Mouse (Mus musculus) myocyte (in vitro differentiated cells): ENCODE measurements at regions not wholly inside any gene's neighbourhood (a gene's known extent, or its start where the extent isn't known, plus 50 kb on each side); places are given as distances from the start of the nearest gene placed in this dataset.

Experiments
- H3K27me3 ChIP-seq: one replicate; pipeline ENCODE4 v1.6.1; 2011; ENCODE audit not compliant: control insufficient read depth, insufficient read depth, insufficient read length
- H3K36me3 ChIP-seq: one replicate; pipeline ENCODE4 v1.6.1; 2011; ENCODE audit not compliant: control insufficient read depth, insufficient read depth
- H3K4me2 ChIP-seq: one replicate; pipeline ENCODE4 v1.6.1; 2011; ENCODE audit warnings: low read depth, control low read depth
- H3K4me3 ChIP-seq: one replicate; pipeline ENCODE4 v1.5.1; 2011; ENCODE audit warnings: mild to moderate bottlenecking, control low read depth, moderate library complexity
- H3K79me2 ChIP-seq: one replicate; pipeline ENCODE4 v1.6.1; 2011; ENCODE audit not compliant: control insufficient read depth, insufficient read depth
- H3ac ChIP-seq: one replicate; pipeline ENCODE4 v1.6.1; 2011; ENCODE audit not compliant: control insufficient read depth, insufficient read length
- CEBPB ChIP-seq: IDR thresholded peaks from 2 replicates; pipeline ENCODE4 v1.6.1; 2011; ENCODE audit warnings: mild to moderate bottlenecking, moderate library complexity; ENCODE audit not compliant: poor library complexity, insufficient read depth, severe bottlenecking
- E2F4 ChIP-seq: IDR thresholded peaks from one replicate; pipeline ENCODE4 v1.6.1; 2011; ENCODE audit warnings: mild to moderate bottlenecking, control low read depth, moderate library complexity; ENCODE audit not compliant: insufficient read depth
- MAX ChIP-seq: IDR thresholded peaks from one replicate; pipeline ENCODE4 v1.6.1; 2011; ENCODE audit warnings: low read depth, mild to moderate bottlenecking, control low read depth
- MYOD1 ChIP-seq, 3 experiments: IDR thresholded peaks; one replicate each; pipeline ENCODE4 v1.6.1; 2011; ENCODE audit warnings: control low read depth in 2 of 3, low read depth in 2 of 3, mild to moderate bottlenecking in 2 of 3, moderate library complexity in 1 of 3; ENCODE audit not compliant: insufficient read length in 2 of 3, control insufficient read depth in 1 of 3
- MYOG ChIP-seq, 3 experiments: IDR thresholded peaks; one replicate each; pipeline ENCODE4 v1.6.1; 2011; ENCODE audit warnings: control low read depth in 2 of 3, low read depth in 2 of 3, mild to moderate bottlenecking in 2 of 3; ENCODE audit not compliant: insufficient read length in 2 of 3, control insufficient read depth in 1 of 3, insufficient read depth in 1 of 3
- POLR2A ChIP-seq: IDR thresholded peaks from one replicate; pipeline ENCODE4 v1.6.1; 2011; ENCODE audit warnings: low read depth, mild to moderate bottlenecking, control low read depth, moderate library complexity; ENCODE audit not compliant: insufficient read length
- POLR2AphosphoS2 ChIP-seq: IDR thresholded peaks from one replicate; pipeline ENCODE4 v1.6.1; 2011; ENCODE audit warnings: low read depth, control low read depth; ENCODE audit not compliant: insufficient read length
- REST ChIP-seq: IDR thresholded peaks from one replicate; pipeline ENCODE4 v1.6.1; 2011; ENCODE audit warnings: mild to moderate bottlenecking, control low read depth, moderate library complexity; ENCODE audit not compliant: insufficient read depth, insufficient read length
- SRF ChIP-seq: IDR thresholded peaks from one replicate; pipeline ENCODE4 v1.6.1; 2011; ENCODE audit warnings: low read depth; ENCODE audit not compliant: control insufficient read depth, insufficient read length
- TCF12 ChIP-seq: IDR thresholded peaks from one replicate; pipeline ENCODE4 v1.6.1; 2011; ENCODE audit warnings: mild to moderate bottlenecking, control low read depth; ENCODE audit not compliant: poor library complexity, insufficient read depth, severe bottlenecking
- TCF3 ChIP-seq: IDR thresholded peaks from one replicate; pipeline ENCODE4 v1.6.1; 2011; ENCODE audit warnings: low read depth, control low read depth; ENCODE audit not compliant: insufficient read length
- USF1 ChIP-seq: IDR thresholded peaks from one replicate; pipeline ENCODE4 v1.6.1; 2011; ENCODE audit warnings: low read depth, mild to moderate bottlenecking, control low read depth, moderate library complexity

DNA sequence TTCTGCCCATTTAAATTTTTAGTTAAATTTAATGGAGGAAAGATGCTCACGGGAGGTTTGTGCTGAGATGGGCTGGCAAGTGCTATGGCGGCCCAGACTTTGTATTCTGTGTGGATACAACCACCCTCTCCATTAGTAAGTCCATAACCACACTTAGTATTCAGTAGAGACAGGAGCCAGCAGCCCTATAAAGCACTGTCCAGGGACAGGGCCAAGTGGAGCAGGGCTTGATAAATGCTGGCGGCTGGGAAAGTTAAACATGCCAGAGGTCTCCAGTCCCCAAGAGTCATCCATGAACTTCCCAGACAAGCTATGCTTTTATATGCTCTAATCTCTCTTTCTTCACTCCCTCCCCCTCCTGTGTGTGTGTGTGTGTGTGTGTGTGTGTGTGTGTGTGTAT is 77.2 kb upstream of the D7Ertd443e start:
- H3K27me3 ChIP-seq = peaks cover 15% of the 10 kb centered on the region
- TF ChIP-seq POLR2AphosphoS2 (no peak), MYOG (IDR thresholded peaks at IDR 0.05; ENCODE audit: control insufficient read depth in 1 of 3, insufficient read depth in 1 of 3, insufficient read length in 2 of 3, low read depth in 2 of 3) (no peak), TCF12 (no peak), MYOD1 (IDR thresholded peaks at IDR 0.05; ENCODE audit: control insufficient read depth in 1 of 3, insufficient read length in 2 of 3, low read depth in 2 of 3) (no peak), REST (no peak)

DNA sequence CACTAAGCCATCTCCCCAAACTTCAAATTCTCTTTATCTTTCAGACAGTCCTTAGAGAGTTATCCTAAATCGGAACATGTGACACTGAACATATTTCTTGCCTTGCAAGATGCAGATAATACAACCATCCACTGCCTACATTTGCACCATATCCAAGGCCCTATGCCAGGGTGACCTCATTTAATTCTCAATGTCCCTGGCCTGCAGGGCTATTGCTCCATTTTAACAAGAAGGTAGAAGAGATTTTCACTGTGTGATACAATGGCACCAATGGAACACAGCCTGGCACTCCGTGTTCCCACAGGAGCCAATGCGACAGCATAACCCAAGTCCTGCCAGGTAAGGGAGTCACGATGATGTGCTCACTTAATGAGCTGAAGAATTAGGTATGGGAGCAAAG is 77.9 kb upstream of the D7Ertd443e start:
- Histone ChIP-seq H3K27me3 (peaks cover 15% of the 10 kb centered on the region), H3ac (no peak overlapping the region), H3K36me3 (no peaks in the 10 kb centered on the region), H3K4me2 (no peak overlapping the region), H3K79me2 (no peaks in the 10 kb centered on the region), H3K4me3 (no peak overlapping the region)
- TF ChIP-seq MAX (no peak), TCF12 (no peak), REST (no peak), POLR2A (no peak), E2F4 (no peak), SRF (no peak), POLR2AphosphoS2 (no peak), TCF3 (no peak), CEBPB (no peak), MYOG (IDR thresholded peaks at IDR 0.05; ENCODE audit: control insufficient read depth in 1 of 3, insufficient read depth in 1 of 3, insufficient read length in 2 of 3, low read depth in 2 of 3) (no peak), USF1 (no peak), MYOD1 (IDR thresholded peaks at IDR 0.05; ENCODE audit: control insufficient read depth in 1 of 3, insufficient read length in 2 of 3, low read depth in 2 of 3) (no peak)

More for the DNA sequence above, 77.2 kb upstream of the D7Ertd443e start:
- H3ac ChIP-seq = no peak overlapping the region
- H3K4me3 ChIP-seq = no peak overlapping the region
- H3K4me2 ChIP-seq = no peak overlapping the region
- H3K79me2 ChIP-seq = no peaks in the 10 kb centered on the region
- H3K36me3 ChIP-seq = no peaks in the 10 kb centered on the region

DNA sequence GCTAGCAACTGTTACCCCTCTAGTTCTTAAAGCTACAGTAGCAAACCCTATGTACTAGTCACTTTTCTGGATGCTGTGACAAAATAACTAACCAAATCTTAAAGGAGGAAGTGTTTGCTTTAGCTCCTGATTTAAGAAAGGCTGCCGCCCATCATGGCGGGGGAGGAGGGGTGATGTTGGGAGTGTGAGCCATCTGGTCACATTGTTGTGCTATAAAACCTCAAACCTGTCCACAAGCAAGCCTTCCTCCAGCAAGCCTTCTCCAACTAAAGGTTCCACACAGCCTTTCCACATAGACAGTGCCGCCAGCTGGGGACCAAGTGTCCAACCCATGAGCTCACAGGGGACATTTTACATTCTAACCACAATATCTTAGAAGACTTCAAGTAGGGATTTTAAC is 81.8 kb upstream of the D7Ertd443e start:
- Histone ChIP-seq H3K79me2 (no peaks in the 10 kb centered on the region), H3ac (no peak overlapping the region), H3K36me3 (no peaks in the 10 kb centered on the region), H3K4me3 (no peak overlapping the region), H3K27me3 (peaks cover 9% of the 10 kb centered on the region), H3K4me2 (no peak overlapping the region)
- TF ChIP-seq SRF (no peak), POLR2A (no peak), MAX (no peak), POLR2AphosphoS2 (no peak), TCF12 (no peak), TCF3 (no peak), E2F4 (no peak), MYOG (IDR thresholded peaks at IDR 0.05; ENCODE audit: control insufficient read depth in 1 of 3, insufficient read depth in 1 of 3, insufficient read length in 2 of 3, low read depth in 2 of 3) (no peak)

DNA sequence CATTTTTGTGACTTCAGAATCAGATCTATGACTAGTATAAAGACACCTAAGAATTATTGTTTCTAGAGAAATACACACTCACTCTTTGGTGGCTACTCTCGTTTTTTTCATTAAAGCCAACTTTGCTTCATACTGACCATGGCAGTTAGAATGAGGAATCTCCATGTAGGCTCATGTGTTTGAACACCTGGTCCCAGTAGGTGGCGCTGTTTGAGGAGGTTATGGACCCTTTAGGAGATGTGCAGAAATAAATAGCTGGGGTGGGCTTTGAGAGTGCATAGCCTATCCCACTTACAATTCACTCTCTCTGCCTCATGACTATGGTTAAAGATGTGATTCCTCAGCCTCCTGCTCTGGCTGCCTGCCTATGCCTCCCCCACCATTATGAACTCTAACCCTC is 85.8 kb upstream of the D7Ertd443e start:
- H3K79me2 ChIP-seq = no peaks in the 10 kb centered on the region
- no peak overlapping the region for H3K4me3 ChIP-seq
- H3ac ChIP-seq = no peak overlapping the region
- no peaks in the 10 kb centered on the region for H3K27me3 ChIP-seq
- H3K36me3 ChIP-seq = no peaks in the 10 kb centered on the region
- no peak overlapping the region for H3K4me2 ChIP-seq
- TF ChIP-seq SRF (no peak), REST (no peak), E2F4 (no peak), TCF12 (no peak), USF1 (no peak), MYOD1 (IDR thresholded peaks at IDR 0.05; ENCODE audit: control insufficient read depth in 1 of 3, insufficient read length in 2 of 3, low read depth in 2 of 3) (no peak), MYOG (IDR thresholded peaks at IDR 0.05; ENCODE audit: control insufficient read depth in 1 of 3, insufficient read depth in 1 of 3, insufficient read length in 2 of 3, low read depth in 2 of 3) (no peak), TCF3 (no peak), CEBPB (no peak), MAX (no peak), POLR2AphosphoS2 (no peak), POLR2A (no peak)

DNA sequence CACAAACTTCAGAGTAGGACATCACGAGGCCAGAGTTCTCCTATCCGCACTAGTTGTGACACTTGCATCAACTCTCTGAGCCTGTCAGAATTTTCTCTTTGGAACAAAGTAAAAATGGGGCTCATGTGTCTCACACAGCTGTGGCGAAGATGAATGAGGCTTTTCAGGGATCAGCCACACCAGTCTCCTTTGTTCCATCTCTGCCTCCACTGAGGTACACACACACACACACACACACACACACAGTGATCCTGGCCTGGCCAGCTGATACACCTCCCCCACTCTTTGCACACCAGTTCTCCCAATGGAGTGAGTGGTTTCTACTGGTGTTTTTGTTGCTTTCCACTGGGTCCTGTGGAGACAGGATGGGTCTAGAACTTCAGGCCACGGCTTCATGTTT is 105.9 kb upstream of the D7Ertd443e start:
- no peak for TF ChIP-seq SRF
- no peak for TF ChIP-seq USF1
- no peak for TF ChIP-seq TCF3
- no peak for TF ChIP-seq POLR2AphosphoS2
- no peak for TF ChIP-seq CEBPB
- Histone ChIP-seq H3K4me3 (no peak overlapping the region), H3K79me2 (no peaks in the 10 kb centered on the region), H3K4me2 (no peak overlapping the region), H3K36me3 (no peaks in the 10 kb centered on the region), H3ac (no peak overlapping the region), H3K27me3 (peaks cover 21% of the 10 kb centered on the region)
